Mouse (Mus musculus): ENCODE measurements around the gene Ldlr.
A peak's percentile ranks its signal among the peaks of the same experiment; 100 is the strongest.
"Not testable (repeated sequence)": the region's sequence is repeated elsewhere in the genome, so short reads cannot be mapped to it uniquely, and the experiment has no call there.

Ldlr gene

GRCm38 (mm10) chr9:21788234-21788633 is 65.0 kb downstream of the Ldlr start:
- no peak for DNase-seq (ENCODE audit: extremely low spot score, low spot score)

GRCm38 (mm10) chr9:21791861-21792260 is 68.6 kb downstream of the Ldlr start:
- DNase-seq (ENCODE audit: extremely low spot score, low spot score): no peak

- no peak for DNase-seq (ENCODE audit: extremely low spot score, low spot score)
Measured at GRCm38 (mm10) chr9:21792644-21793043, 69.4 kb downstream of the Ldlr start.

GRCm38 (mm10) chr9:21793507-21793906 is 70.2 kb downstream of the Ldlr start:
- DNase-seq (ENCODE audit: extremely low spot score, low spot score): not testable (repeated sequence)

- DNase-seq (ENCODE audit: extremely low spot score, low spot score): no peak
Measured at GRCm38 (mm10) chr9:21794344-21794834, 71.1 kb downstream of the Ldlr start.

GRCm38 (mm10) chr9:21794925-21795324 is 71.6 kb downstream of the Ldlr start:
- DNase-seq (ENCODE audit: extremely low spot score, low spot score): no peak

- DNase-seq (ENCODE audit: extremely low spot score, low spot score): no peak
Measured at GRCm38 (mm10) chr9:21795579-21795978, 72.3 kb downstream of the Ldlr start.

- peak; percentile 23 for DNase-seq (ENCODE audit: extremely low spot score, low spot score)
Measured at GRCm38 (mm10) chr9:21796259-21796658, 73.0 kb downstream of the Ldlr start.

- DNase-seq (ENCODE audit: extremely low spot score, low spot score): no peak
Measured at GRCm38 (mm10) chr9:21796919-21797318, 73.6 kb downstream of the Ldlr start.

- DNase-seq (ENCODE audit: extremely low spot score, low spot score): peak; percentile 86
Measured at GRCm38 (mm10) chr9:21797921-21798344, 74.7 kb downstream of the Ldlr start.

GRCm38 (mm10) chr9:21798345-21799009 is 75.2 kb downstream of the Ldlr start, which contains the start of gene Kank2:
Gene Kank2, minus strand, starts transcription at chr9:21798744.
- peak; percentile 93 for DNase-seq (ENCODE audit: extremely low spot score, low spot score)

- no peak for DNase-seq (ENCODE audit: extremely low spot score, low spot score)
Measured at GRCm38 (mm10) chr9:21799010-21799350, 75.7 kb downstream of the Ldlr start.
